Comparison of ENCODE assay signal across 8 mouse cellular contexts in genomic region chr8:13548831-13549230, GRCm38 (mm10). TPM values are rescaled to one million over a fixed set of nuclear protein-coding genes. Genes with fewer than 3 reads are reported as not detected.
DNase-seq lines count a peak whose midpoint lies in the region; ATAC-seq and TF ChIP-seq lines count a peak whose summit lies in the region.
"Had no signal": no experiment of that assay in that cellular context is flagged by ENCODE, and none has a peak within 500 bp of the region (broad histone marks: within the 10 kb centered on the region; RNA-seq: fewer than 3 reads in every experiment).

No protein-coding gene starts in this region.

- WGBS in embryonic facial prominence, embryonic 15.5 days: 28% methylated on average over 9 of the region's 9 CpGs
- WGBS in kidney, adult 2 months: 16% methylated on average over 9 of the region's 9 CpGs

- no peak for TF ChIP-seq POLR2A in kidney, adult 2 months (IDR thresholded peaks at IDR 0.05; ENCODE audit: low read depth, low read length)

- H3K4me3 ChIP-seq in embryonic facial prominence, embryonic 15.5 days (replicated peaks): no peak overlapping the region
- no peak overlapping the region for H3K4me3 ChIP-seq in kidney, adult 2 months (ENCODE audit: insufficient read depth, low read depth, low read length)
- H3K4me3 ChIP-seq: midbrain, embryonic 12.5 days had no signal

- H3K9ac ChIP-seq in embryonic facial prominence, embryonic 15.5 days: no peak overlapping the region
- H3K9ac ChIP-seq: midbrain, embryonic 12.5 days had no signal

- DNase-seq in 3134 (ENCODE audit: extremely low read depth, insufficient read length, low spot score) (peak; percentile 74), 3T3-L1 (ENCODE audit: low read depth, low spot score) (peak; percentile 87)
- peak; percentile 79 for DNase-seq in kidney, adult 2 months
- DNase-seq in lung, postnatal 10 days: peak; percentile 66
- DNase-seq in yolk sac, embryonic 10.5 days (ENCODE audit: low spot score): peak; percentile 22

- H3K36me3 ChIP-seq in embryonic facial prominence, embryonic 15.5 days: no peaks in the 10 kb centered on the region
- H3K36me3 ChIP-seq in kidney, adult 2 months (ENCODE audit: control insufficient read depth, insufficient read depth, low read length): no peaks in the 10 kb centered on the region
- H3K36me3 ChIP-seq: midbrain, embryonic 12.5 days had no signal

- H3K9me3 ChIP-seq in embryonic facial prominence, embryonic 15.5 days (replicated peaks): no peaks in the 10 kb centered on the region

- peaks cover 16% of the 10 kb centered on the region; the same call in 1 of the 2 replicates for H3K4me1 ChIP-seq in embryonic facial prominence, embryonic 15.5 days
- peaks cover 5% of the 10 kb centered on the region; the same call in 1 of the 2 replicates for H3K4me1 ChIP-seq in kidney, adult 2 months (ENCODE audit: control insufficient read depth, insufficient read depth, low read length)
- H3K4me1 ChIP-seq: midbrain, embryonic 12.5 days had no signal

- H3K27me3 ChIP-seq in embryonic facial prominence, embryonic 15.5 days: no peaks in the 10 kb centered on the region
- H3K27me3 ChIP-seq in kidney, adult 2 months (replicated peaks; ENCODE audit: control insufficient read depth, insufficient read depth, low read length): no peaks in the 10 kb centered on the region
- H3K27me3 ChIP-seq: midbrain, embryonic 12.5 days had no signal

- TF ChIP-seq CTCF in kidney, adult 2 months (conservative IDR thresholded peaks at IDR 0.05; ENCODE audit: insufficient read depth, insufficient read length, low read depth, low read length): no peak

- peak; percentile 70 for ATAC-seq in embryonic facial prominence, embryonic 15.5 days (ENCODE audit: insufficient number of reproducible peaks, low FRiP score, low TSS enrichment, low read depth)
- ATAC-seq in megakaryocyte, adult 5-6 weeks (ENCODE audit: poor library complexity, severe bottlenecking): no peak

- H3K27ac ChIP-seq in embryonic facial prominence, embryonic 15.5 days (replicated peaks): peak overlapping the region; percentile 73
- H3K27ac ChIP-seq in kidney, adult 2 months (ENCODE audit: insufficient read depth, low read depth, low read length): no peak overlapping the region
- H3K27ac ChIP-seq: midbrain, embryonic 12.5 days had no signal

- H3K4me2 ChIP-seq in embryonic facial prominence, embryonic 15.5 days (replicated peaks): 0 out of 2 replicates have a peak overlapping the region, but pooled peaks have one; percentile 22
- H3K4me2 ChIP-seq: midbrain, embryonic 12.5 days had no signal

RNA-seq across cellular contexts. Expression of gene 1700029H14Rik, which starts 13.4 kb away (rescaled TPM):
- not detected in 2 replicates for polyA plus RNA-seq in embryonic facial prominence, embryonic 15.5 days (2015; fragmentation: Nextera tagmentation; extraction: Ambion mirVana)
- not detected in 2 replicates for polyA plus RNA-seq in kidney, adult 2 months (2012; rRNA removed)
- not detected in 2 replicates for total RNA-seq in megakaryocyte, adult 5-6 weeks (2015)
- total RNA-seq in megakaryocyte, adult 5-6 weeks (2017): not detected in 2 replicates
- polyA plus RNA-seq: midbrain, embryonic 12.5 days had no signal

RNA-seq across cellular contexts. Expression of gene Gas6, which starts 54.5 kb away (rescaled TPM):
- polyA plus RNA-seq in embryonic facial prominence, embryonic 15.5 days (2015; fragmentation: Nextera tagmentation; extraction: Ambion mirVana): 51.4 and 61.1 TPM in 2 replicates
- 461 and 486 TPM in 2 replicates for polyA plus RNA-seq in kidney, adult 2 months (2012; rRNA removed)
- total RNA-seq in megakaryocyte, adult 5-6 weeks (2015): 0.43 and 0.56 TPM in 2 replicates
- total RNA-seq in megakaryocyte, adult 5-6 weeks (2017): 0.77 and 1.6 TPM in 2 replicates

Comparison
In these comparisons a context has a peak if more than half of its experiments do, and no peak if none do; other contexts are left out.
1. DNase-seq: peak in every context shown above with its lines; median percentile 87 in 3T3-L1; 79 in kidney, adult 2 months; 74 in 3134; 66 in lung, postnatal 10 days; 22 in yolk sac, embryonic 10.5 days.